Mouse (Mus musculus) testis, adult 2 months (tissue): ENCODE data around the gene Thy1.

Experiments used
- CTCF ChIP-seq: fragments of 200-500 bp; IDR thresholded peaks from 2 replicates; pipeline ENCODE4 v1.5.1; 2012; ENCODE audit warnings: low read depth, mild to moderate bottlenecking, inconsistent platforms, low read length, moderate library complexity; ENCODE audit not compliant: control insufficient read depth, insufficient read depth, insufficient replicate concordance
- POLR2A ChIP-seq: fragments of 200-500 bp; IDR thresholded peaks from 2 replicates; pipeline ENCODE4 v1.6.1; 2012; ENCODE audit warnings: low read depth, mild to moderate bottlenecking, inconsistent platforms, low read length, moderate library complexity; ENCODE audit not compliant: control insufficient read depth

- TF ChIP-seq CTCF, result no peak
- no peak for TF ChIP-seq POLR2A
Measured at GRCm38 (mm10) chr9:44070113-44070843, 27.1 kb downstream of the Thy1 start.
